Mouse (Mus musculus): ENCODE measurements around the gene Slc43a1.

The Slc43a1 gene

GRCm38 (mm10) chr2:84831666-84832391, 6.8 kb upstream of the Slc43a1 start:
- peak; percentile 88 for DNase-seq

GRCm38 (mm10) chr2:84837107-84837506, 1.5 kb upstream of the Slc43a1 start:
- peak; percentile 82 for DNase-seq

DNA sequence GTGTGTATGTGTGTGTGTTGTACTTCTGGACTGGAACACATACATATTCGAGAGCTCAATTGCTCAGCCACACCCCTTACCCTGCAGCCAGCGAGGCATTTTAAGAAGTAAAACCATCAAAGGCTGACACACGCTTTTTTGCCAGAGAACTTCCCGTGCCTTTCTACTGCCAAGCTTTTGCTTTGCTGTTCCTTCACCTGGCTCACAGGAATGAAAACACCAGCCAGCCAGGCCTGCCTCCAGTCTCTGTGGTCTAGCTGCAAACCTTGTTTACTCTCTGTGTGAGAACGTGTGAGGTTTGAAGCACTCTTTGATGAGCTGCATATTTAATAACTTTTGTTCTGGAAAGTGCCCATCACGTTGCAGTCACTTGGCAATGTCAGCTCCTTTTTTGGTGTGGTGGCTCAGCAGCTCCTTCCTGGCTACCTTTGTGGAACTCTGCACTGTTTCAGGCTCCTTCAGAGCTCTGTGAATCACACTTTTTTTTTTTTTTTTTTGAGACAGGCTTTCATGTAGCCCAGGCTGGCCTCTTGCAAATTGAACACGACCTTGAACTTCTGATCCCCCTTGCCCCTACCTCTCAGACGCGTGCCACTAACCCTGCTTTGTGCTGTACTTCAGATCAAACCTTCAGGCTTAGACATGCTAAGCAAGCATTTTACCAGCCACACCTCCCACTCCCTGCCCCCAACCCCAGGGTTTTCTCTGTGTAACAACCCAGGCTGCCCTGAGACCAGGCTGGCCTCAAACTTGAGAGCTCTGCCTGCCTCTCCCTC, 645 bp upstream of the Slc43a1 start:
- peak; percentile 65 for DNase-seq

- DNase-seq, result peak; percentile 66
Observed at GRCm38 (mm10) chr2:84838993-84839980, 637 bp downstream of the Slc43a1 start.

- DNase-seq, result peak; percentile 71
Observed at GRCm38 (mm10) chr2:84840016-84840747, 1.5 kb downstream of the Slc43a1 start.

GRCm38 (mm10) chr2:84840748-84841563, 2.3 kb downstream of the Slc43a1 start:
- no peak for DNase-seq

DNA sequence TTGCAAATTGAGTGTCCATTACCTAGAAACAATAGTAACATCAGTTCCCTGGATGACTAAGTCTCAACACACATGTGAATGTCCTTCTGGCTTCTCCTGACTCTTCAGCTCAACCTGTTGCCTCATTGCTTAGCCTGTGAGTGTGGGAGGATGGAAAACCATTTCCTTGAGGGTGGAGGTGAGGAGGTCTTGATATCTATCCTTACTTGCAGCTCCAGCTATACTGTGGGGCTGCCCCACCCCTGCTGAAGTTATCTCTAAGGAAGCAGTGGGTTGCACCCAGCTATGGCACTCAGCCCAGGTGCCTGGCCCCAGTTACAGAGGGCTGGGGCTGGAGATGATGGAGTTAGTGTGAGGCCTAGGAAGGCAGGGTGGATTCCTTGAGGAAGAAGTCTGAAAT, 3.3 kb downstream of the Slc43a1 start:
- DNase-seq, result peak; percentile 59

DNA sequence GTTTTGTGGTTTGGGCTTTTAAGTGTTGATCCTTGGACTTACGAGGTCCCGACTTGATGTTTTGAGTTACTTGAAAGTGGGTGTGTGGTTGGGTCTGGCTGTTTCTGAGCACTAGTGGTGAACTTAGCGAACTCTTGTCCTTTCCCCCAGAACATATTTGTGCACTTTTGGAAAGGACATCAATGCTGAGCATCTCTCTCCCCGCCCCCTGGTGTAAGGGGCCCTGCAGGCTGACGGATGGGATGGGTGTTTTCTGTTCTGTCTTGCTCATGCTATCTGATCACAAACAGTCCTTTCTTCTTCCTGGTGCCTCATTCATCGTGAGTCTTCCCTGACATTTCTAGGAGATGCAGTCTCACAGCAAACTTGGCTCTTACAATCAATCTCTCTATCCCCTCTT, 5.0 kb downstream of the Slc43a1 start:
- peak; percentile 66 for DNase-seq

DNA sequence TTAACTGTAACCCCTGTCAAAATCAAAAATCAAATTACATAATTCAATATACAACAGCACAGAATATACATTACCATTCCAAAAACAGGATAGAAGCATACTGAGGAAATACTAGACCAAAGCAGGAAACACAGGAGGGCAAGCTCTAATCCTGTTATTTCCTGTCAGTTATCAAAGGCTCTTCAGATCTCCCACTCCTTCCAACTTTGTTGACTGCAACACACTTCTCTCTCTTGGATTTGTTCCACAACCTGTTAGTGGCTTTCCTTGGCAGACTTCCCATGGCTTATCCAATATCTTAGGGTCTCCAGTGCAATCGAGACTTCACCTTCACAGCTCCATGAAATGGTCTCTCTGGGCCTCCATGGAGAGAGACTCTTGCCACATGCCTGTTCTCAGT, 6.6 kb downstream of the Slc43a1 start:
- no peak for DNase-seq

DNA sequence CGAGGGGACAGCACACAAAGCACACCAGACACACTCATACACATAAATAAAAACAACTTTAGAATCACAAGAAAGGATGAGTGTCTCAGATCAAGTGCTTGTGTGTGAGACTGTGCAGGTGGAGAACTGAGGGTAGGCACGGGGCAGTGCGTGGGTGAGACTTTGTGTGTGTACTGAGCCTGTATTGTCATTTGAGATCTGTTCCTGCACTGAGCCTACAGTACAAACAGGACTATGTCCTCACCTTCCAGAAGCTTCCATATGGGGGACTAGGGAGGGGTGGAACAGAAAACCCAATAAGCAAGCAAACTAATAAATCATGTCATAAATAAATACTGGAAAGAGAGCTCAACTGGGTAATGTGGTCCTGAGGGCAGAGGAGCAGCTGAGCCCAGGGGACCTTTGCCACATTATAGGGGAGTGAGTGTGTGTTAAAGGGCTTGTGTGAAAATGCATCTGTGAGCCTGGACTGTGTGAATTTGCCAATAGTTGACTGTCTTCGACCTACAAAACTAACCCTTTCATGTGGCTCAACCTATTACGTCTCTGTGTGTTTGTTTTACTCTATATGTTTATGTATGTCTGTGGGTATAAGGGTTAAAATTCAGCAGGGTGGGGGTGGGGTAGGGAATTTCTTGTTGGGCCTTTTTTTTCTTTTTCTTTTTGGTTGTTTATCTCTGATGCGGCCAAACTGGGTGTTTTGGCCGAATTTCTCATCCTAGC, 11.9 kb downstream of the Slc43a1 start:
- DNase-seq, result no peak

- DNase-seq, result no peak
Observed at GRCm38 (mm10) chr2:84851130-84852040, 12.7 kb downstream of the Slc43a1 start.

DNA sequence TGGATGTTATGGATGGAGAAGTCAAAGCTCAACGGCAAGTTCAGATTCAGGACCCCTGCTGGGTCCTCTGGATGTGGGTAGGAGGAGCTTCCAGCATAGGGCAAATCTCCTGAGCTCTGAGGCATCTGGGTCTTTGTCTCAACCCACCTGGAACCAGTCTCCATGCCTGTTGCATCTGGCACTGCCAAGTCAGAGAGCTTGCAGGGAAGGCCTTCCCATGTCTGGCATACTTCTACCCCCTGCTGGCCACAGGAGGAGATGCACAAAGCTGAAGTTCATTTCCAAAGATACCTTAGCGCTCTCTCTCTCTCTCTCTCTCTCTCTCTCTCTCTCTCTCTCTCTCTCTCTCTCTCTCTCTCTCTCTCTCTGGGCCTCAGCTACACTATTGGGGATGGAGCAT, 17.1 kb downstream of the Slc43a1 start:
- DNase-seq, result peak; percentile 71

DNA sequence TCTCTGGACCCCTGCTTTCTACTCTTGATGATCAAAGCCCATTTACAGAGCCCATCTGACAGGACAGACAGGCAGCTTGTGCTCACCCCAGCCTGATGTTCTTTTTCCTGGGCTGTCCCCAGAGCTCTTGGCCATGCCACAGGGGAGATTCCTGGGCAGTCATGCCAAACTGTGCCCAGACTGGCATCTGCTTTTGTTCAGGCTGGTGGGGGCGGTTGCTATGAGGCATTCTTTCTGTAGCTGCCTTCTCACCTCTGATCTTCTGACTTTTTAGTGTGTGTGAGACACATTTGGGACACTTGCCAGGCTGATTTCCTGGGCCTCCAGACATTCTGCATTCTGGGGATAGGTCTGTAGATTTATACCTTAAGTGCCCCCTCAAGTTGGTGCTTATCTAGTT, 19.9 kb downstream of the Slc43a1 start:
- DNase-seq, result no peak

- DNase-seq, result no peak
Observed at GRCm38 (mm10) chr2:84859991-84860780, 21.5 kb downstream of the Slc43a1 start.

GRCm38 (mm10) chr2:84861430-84861829, 22.8 kb downstream of the Slc43a1 start:
- DNase-seq, result no peak

DNA sequence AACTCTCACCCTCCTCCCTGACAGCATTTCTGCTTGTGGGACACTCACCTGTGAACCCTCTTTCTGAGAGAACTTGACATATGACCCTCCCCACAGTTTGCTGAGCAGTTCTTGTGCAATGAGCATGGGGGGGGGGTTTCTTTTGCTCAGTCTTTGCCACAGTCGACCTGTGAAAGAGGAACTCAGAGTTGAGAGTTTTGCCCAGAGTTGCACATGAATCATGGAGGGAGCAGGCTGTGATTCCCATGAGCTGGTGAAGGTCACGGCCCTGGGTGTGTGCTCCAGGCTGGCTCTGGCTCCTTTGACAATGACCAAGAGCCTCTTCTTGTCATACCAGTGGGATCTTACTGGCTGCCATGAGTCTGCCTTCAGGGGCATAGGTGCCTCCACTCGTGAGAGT, 23.6 kb downstream of the Slc43a1 start:
- no peak for DNase-seq

GRCm38 (mm10) chr2:84865616-84866571, 27.2 kb downstream of the Slc43a1 start:
- DNase-seq, result peak; percentile 68

DNA sequence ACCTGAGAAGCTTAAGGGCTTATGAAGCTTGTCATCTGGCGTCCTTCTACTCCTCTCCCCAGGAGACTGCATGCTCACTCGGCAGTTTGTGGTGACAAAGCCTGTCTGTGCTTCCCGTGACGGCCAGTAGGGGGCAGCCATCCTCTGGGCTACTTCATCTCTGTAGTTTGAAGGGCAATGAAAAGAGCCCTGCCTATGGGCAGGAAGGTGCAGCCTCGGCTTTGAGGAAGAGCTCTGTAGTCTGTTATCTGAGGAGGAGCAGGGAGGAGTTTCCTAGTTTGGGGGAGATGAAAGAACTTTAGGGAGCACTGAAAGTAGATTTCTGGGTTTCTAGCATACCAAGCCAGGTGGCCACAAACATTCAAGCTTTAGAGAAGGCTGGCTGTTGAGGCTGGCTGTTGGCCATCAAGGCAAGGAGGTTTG, 29.9 kb downstream of the Slc43a1 start:
- peak; percentile 85 for DNase-seq

Data from thymus, postnatal 14 days (tissue).